Mouse (Mus musculus): Measurements from ENCODE around the gene Smyd3. TPM values are rescaled to one million over a fixed set of nuclear protein-coding genes. Genes with fewer than 3 reads are reported as not detected.
"Not testable (repeated sequence)": the region's sequence is repeated elsewhere in the genome, so short reads cannot be mapped to it uniquely, and the experiment has no call there.

The Smyd3 gene
- polyA plus RNA-seq, 1 experiment from 2014 or later = 20.7 TPM

DNA sequence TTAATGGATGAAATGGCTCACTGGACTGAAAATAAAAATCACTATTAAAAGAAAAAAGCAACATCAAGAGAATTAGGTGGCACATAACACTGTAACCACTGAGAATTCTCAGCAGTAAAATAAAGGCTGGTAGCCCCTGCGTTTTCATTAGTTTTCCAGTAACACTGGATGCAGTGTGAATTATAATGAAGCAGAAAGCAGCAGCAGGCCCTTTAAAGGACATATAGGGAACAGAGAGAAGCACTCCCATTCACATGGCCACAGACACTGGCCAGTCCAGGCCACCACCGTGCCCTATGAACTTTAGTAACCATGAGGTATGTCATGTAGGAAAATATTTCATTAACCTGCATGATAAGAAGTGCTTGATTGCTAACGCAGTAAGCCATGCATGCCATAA lies 178.8 kb downstream of the Smyd3 start:
- Histone ChIP-seq H3K4me3 (no peak overlapping the region), H3K4me1 (no peaks in the 10 kb centered on the region), H3K9me3 (no peaks in the 10 kb centered on the region), H3K27me3 (replicated peaks; ENCODE audit: low read depth, poor library complexity, severe bottlenecking) (no peaks in the 10 kb centered on the region), H3K36me3 (replicated peaks) (no peaks in the 10 kb centered on the region; the same call in 1 of the 2 replicates), H3K27ac (replicated peaks) (no peak overlapping the region)
- no peak for DNase-seq (ENCODE audit: low spot score)
- WGBS = 92% methylated on average over 3 of the region's 3 CpGs

DNA sequence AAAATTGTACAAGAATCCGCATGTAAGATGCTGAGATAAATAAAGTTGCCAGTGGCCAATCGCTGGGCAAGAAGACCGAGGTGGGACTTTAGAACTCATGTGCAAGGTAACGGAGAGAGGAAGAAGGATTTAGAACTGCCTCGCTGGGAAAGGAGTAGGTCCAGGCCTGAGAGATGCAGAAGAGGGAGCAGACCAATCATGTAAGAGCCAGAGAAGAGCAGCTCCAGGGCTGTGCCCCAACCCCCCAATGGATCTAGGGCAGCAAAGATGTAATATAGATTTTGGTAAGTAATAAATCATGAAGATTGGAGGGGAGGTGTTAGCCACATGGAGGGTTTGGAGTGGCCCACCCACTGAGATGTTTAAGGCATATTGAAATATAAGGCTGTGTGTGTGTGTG lies 180.3 kb downstream of the Smyd3 start:
- 89% methylated on average over 5 of the region's 5 CpGs for WGBS
- DNase-seq (ENCODE audit: low spot score) = no peak
- H3K27me3 ChIP-seq (replicated peaks; ENCODE audit: low read depth, poor library complexity, severe bottlenecking) = no peaks in the 10 kb centered on the region
- H3K9me3 ChIP-seq = no peaks in the 10 kb centered on the region
- H3K4me3 ChIP-seq = no peak overlapping the region
- no peaks in the 10 kb centered on the region for H3K36me3 ChIP-seq (replicated peaks)
- no peaks in the 10 kb centered on the region for H3K4me1 ChIP-seq
- H3K27ac ChIP-seq (replicated peaks) = no peak overlapping the region

DNA sequence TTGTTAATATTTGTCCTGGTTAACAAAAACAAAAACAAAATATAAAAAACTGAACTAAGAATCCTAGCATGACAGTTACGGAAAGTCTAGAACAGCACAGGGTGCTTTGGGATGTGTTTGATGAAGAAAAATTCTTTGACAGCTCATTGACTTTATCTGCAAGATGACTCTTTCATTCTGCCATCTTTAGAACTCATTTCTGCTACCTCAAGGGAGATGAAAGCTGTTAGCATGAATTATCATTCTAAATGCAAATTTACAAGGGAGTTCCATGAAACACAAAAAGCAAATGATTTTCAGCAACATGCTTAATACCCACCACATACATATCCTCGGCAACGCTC lies 190.9 kb downstream of the Smyd3 start:
- Histone ChIP-seq H3K4me3 (no peak overlapping the region), H3K4me1 (peaks cover 7% of the 10 kb centered on the region; the same call in 1 of the 2 replicates), H3K27ac (replicated peaks) (no peak overlapping the region), H3K27me3 (replicated peaks; ENCODE audit: low read depth, poor library complexity, severe bottlenecking) (no peaks in the 10 kb centered on the region), H3K36me3 (replicated peaks) (no peaks in the 10 kb centered on the region), H3K9me3 (no peaks in the 10 kb centered on the region)
- no peak for DNase-seq (ENCODE audit: low spot score)
- 97% methylated on average over 3 of the region's 3 CpGs for WGBS

DNA sequence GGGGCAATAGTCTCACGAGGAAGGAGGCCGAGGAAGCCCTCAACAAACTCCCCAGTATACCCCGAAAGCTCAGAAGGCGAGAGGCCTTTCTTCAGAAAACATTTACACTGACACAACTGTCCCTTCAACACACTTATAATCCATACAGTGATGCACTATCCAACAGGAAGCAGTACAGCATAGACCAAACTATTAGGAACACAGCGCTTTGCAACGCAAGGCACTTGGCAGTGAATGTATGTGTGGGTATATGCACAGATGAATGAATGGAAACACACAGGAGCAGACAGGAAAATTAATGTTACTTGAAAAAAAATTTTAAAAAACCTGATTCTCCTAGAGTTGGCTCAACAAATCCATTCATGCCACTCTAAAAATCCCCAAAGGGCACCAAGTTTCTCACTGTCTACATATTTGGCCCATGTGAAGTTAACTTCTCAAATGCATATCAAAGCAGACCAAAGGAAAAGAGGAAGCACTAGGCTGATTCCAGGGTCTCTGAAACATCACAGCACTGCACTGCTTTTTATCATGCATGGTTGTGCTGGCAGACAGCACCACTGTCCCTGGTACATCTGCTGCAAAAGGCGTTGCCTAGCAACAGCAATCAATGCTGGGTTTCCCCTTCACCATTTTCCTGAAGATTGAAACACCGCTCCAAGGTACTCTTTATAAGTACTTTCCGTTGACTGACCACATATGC lies 191.4 kb downstream of the Smyd3 start:
- peaks cover 7% of the 10 kb centered on the region; the same call in 1 of the 2 replicates for H3K4me1 ChIP-seq
- H3K36me3 ChIP-seq (replicated peaks) = no peaks in the 10 kb centered on the region
- no peak overlapping the region for H3K4me3 ChIP-seq
- H3K27ac ChIP-seq (replicated peaks) = no peak overlapping the region
- 92% methylated on average over 9 of the region's 9 CpGs for WGBS
- H3K9me3 ChIP-seq = no peaks in the 10 kb centered on the region
- no peaks in the 10 kb centered on the region for H3K27me3 ChIP-seq (replicated peaks; ENCODE audit: low read depth, poor library complexity, severe bottlenecking)
- DNase-seq (ENCODE audit: low spot score) = no peak

DNA sequence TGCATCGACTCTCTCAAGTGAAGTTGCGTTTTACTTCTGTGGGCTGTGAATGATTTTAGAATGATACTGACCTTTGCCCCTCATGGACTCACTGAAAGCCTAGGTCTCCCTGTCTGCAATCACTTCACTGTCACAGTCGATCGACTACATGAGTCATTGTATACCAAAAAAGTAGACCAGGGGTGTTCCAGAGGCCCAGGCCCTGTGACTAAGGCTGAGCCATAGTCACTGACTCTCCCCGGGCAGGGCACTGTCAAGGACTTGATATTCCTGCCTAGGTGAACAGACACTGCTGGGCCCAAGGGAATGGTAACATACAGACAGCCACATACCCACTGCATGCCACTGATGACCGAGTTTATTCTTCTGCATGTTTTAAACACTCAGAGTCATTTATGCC lies 193.6 kb downstream of the Smyd3 start:
- H3K9me3 ChIP-seq = no peaks in the 10 kb centered on the region
- no peaks in the 10 kb centered on the region for H3K27me3 ChIP-seq (replicated peaks; ENCODE audit: low read depth, poor library complexity, severe bottlenecking)
- no peak overlapping the region for H3K27ac ChIP-seq (replicated peaks)
- no peaks in the 10 kb centered on the region for H3K36me3 ChIP-seq (replicated peaks)
- H3K4me1 ChIP-seq = peaks cover 7% of the 10 kb centered on the region; the same call in 1 of the 2 replicates
- WGBS = 77% methylated on average over 6 of the region's 6 CpGs
- H3K4me3 ChIP-seq = no peak overlapping the region
- DNase-seq (ENCODE audit: low spot score) = no peak

DNA sequence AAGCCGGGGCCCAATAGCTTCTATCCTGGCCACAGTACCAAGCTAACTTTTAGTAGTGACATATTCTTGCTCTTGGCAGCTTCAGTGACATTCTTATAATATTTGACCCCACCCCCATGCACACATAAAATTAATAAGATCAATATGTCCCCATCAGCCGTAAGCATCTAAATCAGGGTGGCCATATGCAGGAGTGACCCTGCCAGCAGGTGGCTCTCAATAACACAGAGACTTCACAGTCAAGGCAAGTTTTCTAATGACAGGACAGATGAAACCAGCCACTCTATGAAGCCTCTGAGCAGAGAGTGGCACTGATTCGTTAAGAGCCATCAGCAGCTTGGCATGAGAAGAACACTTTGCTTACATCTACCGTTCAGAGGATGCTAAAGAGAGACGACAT lies 204.2 kb downstream of the Smyd3 start:
- H3K27ac ChIP-seq (replicated peaks) = no peak overlapping the region
- no peaks in the 10 kb centered on the region for H3K9me3 ChIP-seq
- WGBS = 84% methylated on average over 5 of the region's 5 CpGs
- H3K4me1 ChIP-seq = no peaks in the 10 kb centered on the region
- no peak for DNase-seq (ENCODE audit: low spot score)
- no peaks in the 10 kb centered on the region for H3K27me3 ChIP-seq (replicated peaks; ENCODE audit: low read depth, poor library complexity, severe bottlenecking)
- H3K4me3 ChIP-seq = no peak overlapping the region
- H3K36me3 ChIP-seq (replicated peaks) = no peaks in the 10 kb centered on the region

DNA sequence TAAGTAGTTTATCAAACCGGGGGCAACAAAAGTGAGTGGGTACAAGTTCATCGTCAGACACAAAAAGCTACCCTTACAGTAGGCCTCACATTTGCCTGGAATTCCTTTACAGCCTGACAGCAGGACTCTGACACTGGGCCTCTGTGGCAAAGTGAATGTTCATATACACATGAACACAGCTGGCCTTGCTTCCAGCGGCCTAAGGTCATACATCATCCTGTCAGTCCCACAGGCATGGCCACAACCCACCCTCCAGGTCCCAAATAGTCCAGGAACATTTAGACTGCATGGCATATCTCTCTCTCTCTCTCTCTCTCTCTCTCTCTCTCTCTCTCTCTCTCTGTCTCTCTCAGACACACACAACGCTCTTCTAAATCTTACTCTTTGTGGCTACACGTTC lies 208.4 kb downstream of the Smyd3 start:
- DNase-seq (ENCODE audit: low spot score) = no peak
- 85% methylated on average over 5 of the region's 5 CpGs for WGBS

DNA sequence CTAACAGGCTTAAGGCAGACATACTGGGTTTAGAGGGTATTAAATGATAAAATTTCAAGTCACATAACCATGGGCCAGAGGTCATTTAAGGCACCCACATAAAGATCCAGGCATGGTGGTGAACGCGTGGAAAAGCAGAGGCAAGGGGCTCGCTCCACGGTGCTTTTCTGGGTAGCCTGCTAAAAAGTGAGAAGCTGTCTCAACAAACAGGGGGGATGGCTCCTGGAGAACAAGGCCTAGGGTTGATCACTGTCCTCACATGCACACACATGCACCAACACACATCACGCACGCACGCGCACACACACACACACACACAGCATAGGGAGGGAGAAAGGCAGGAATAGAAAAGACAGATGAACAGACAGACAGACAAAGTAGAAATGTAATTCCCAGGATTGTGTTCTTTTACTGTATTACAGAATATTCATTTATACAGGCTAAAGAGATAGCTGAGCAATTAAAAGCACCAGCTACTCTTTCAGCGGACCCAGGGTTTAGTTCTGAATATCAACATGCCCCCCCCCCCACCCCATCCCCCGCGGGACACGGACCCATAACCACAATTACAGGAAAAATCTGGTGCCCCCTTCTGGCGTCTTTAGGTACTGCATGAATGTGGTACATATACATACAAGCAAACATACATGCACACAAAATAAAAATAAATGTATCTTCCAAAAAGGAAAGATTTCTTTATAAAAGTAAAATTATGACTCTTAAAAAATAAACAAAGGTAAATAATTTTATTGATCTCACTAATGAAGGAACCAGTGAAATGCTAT lies 215.2 kb downstream of the Smyd3 start:
- WGBS = 84% methylated on average over 13 of the region's 13 CpGs
- no peak overlapping the region for H3K27ac ChIP-seq (replicated peaks)

More for the DNA sequence above, 208.4 kb downstream of the Smyd3 start:
- no peak overlapping the region for H3K27ac ChIP-seq (replicated peaks)
- H3K4me3 ChIP-seq = no peak overlapping the region
- H3K9me3 ChIP-seq = no peaks in the 10 kb centered on the region
- no peaks in the 10 kb centered on the region for H3K4me1 ChIP-seq
- H3K27me3 ChIP-seq (replicated peaks; ENCODE audit: low read depth, poor library complexity, severe bottlenecking) = no peaks in the 10 kb centered on the region
- H3K36me3 ChIP-seq (replicated peaks) = no peaks in the 10 kb centered on the region

DNA sequence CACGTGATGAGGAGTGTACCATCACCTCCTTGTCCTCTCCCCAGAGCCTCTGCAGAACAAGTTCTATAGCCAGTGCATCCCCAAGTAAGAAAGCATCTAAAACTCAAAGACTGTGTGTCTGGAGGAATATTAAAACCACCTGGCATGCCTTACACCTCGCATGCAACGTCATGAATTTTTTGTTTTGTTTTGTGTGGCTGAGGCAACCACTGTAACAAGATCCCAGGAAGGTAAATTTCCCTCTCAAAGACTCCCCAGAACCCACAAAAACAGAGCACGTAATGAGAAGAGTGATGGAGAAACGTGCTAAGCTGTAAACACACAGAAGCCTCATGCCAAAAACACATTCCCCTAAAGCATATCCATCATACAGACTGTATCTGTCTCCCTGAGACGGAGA lies 222.2 kb downstream of the Smyd3 start:
- Histone ChIP-seq H3K27ac (replicated peaks) (no peak overlapping the region), H3K27me3 (replicated peaks; ENCODE audit: low read depth, poor library complexity, severe bottlenecking) (no peaks in the 10 kb centered on the region)
- WGBS = 61% methylated on average over 6 of the region's 6 CpGs

More for the DNA sequence above, 215.2 kb downstream of the Smyd3 start:
- no peak for DNase-seq (ENCODE audit: low spot score)
- no peak overlapping the region for H3K4me3 ChIP-seq
- H3K4me1 ChIP-seq = no peaks in the 10 kb centered on the region
- no peaks in the 10 kb centered on the region for H3K27me3 ChIP-seq (replicated peaks; ENCODE audit: low read depth, poor library complexity, severe bottlenecking)
- no peaks in the 10 kb centered on the region for H3K36me3 ChIP-seq (replicated peaks)
- no peaks in the 10 kb centered on the region for H3K9me3 ChIP-seq

DNA sequence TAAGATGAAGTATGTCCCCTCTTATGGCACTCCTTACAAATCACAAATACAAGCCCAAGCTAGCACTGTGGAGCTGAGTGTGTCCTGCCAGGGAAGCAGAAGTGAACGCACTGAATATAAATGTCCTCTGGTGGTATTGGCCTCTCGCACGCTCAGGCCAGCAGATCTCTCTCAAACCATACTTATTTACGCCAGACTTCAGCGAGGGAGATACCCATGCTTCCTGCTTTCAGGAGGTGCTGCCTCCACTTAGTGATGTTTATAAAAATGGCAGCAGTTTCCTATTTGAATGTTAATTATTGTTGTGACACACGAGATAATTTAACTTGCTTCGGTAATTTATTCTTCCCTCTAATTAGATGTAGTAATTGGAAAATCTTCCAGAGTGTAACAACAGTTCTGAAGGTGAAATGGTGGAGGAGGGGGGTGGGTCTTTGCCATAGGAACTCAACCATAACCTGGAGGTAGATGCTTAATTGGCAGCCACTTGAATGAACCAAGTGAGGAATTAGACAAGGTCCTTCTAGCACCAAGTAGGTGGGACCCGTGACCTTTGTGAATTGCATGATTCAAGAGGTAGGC lies 224.0 kb downstream of the Smyd3 start:
- Histone ChIP-seq H3K9me3 (no peaks in the 10 kb centered on the region), H3K27me3 (replicated peaks; ENCODE audit: low read depth, poor library complexity, severe bottlenecking) (no peaks in the 10 kb centered on the region), H3K4me1 (peaks cover 6% of the 10 kb centered on the region), H3K36me3 (replicated peaks) (no peaks in the 10 kb centered on the region), H3K27ac (replicated peaks) (no peak overlapping the region), H3K4me3 (no peak overlapping the region)
- WGBS = 88% methylated on average over 8 of the region's 8 CpGs
- DNase-seq (ENCODE audit: low spot score) = no peak

More for the DNA sequence above, 222.2 kb downstream of the Smyd3 start:
- no peak overlapping the region for H3K4me3 ChIP-seq
- H3K4me1 ChIP-seq = peaks cover 6% of the 10 kb centered on the region
- no peaks in the 10 kb centered on the region for H3K36me3 ChIP-seq (replicated peaks)
- H3K9me3 ChIP-seq = no peaks in the 10 kb centered on the region
- DNase-seq (ENCODE audit: low spot score) = no peak

DNA sequence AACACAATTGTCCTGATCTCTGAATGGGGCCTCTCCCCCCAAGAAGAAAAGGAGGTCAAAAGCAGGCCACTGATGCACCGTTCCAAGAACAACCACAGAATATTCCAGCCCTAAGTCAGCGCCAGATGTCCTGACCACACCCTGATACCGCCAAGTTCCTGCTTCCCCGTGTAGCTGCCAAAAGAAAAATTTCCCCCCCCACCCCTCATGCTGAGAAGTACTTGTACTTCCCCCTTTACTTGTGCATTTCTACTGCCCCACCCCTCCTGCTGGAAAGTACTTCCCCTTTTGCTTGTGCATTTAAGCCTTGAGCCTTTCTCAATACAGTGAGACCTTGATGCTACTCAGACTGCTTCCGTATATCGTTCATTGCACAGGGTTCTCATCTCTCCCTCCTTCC lies 227.7 kb downstream of the Smyd3 start:
- not testable (repeated sequence) for H3K9me3 ChIP-seq; H3K36me3 ChIP-seq (replicated peaks); DNase-seq (ENCODE audit: low spot score); H3K4me1 ChIP-seq; H3K27me3 ChIP-seq (replicated peaks; ENCODE audit: low read depth, poor library complexity, severe bottlenecking); H3K27ac ChIP-seq (replicated peaks); H3K4me3 ChIP-seq
- 92% methylated on average over 6 of the region's 6 CpGs for WGBS

DNA sequence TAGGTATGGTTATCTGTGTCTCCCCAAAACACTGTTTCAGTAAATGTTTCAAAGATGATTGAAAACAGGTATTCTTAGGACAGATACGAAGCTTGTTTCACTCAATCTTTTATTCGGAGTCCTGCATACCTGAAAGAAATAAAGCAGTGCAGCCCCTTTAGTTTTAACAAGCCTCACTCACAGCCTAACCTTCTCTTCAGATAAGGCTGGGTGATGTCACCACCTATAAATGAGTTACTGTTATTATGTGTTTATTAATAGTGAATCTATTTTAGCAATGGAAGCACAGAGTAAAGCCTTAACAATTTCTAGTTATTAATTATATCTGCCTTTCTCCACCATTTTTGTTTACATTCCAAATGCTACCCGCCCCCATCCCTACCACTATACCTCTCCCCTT lies 228.1 kb downstream of the Smyd3 start:
- Histone ChIP-seq H3K9me3 (no peaks in the 10 kb centered on the region), H3K36me3 (replicated peaks) (no peaks in the 10 kb centered on the region), H3K27ac (replicated peaks) (no peak overlapping the region), H3K4me1 (no peaks in the 10 kb centered on the region), H3K27me3 (replicated peaks; ENCODE audit: low read depth, poor library complexity, severe bottlenecking) (no peaks in the 10 kb centered on the region), H3K4me3 (no peak overlapping the region)
- WGBS = 92% methylated on average over 3 of the region's 3 CpGs
- no peak for DNase-seq (ENCODE audit: low spot score)

DNA sequence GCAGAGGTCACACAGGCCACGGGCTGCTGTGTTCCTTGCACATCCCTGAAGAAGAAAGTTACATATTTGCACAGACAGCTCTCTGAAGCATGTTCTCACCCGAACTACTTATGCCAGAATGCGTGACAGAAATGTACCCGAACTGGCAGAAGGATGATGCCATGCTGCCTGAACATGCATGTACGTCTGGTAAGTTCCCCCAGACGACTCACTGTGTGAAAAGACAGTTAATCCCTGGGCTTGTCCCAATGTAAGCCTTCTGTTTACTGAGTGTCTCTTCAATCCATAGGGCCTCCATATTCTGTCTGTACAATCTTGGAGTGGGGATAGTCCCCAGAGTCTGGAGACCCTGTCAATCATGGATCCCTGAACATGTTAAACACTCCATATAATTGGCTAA lies 231.1 kb downstream of the Smyd3 start:
- Histone ChIP-seq H3K9me3 (no peaks in the 10 kb centered on the region), H3K36me3 (replicated peaks) (no peaks in the 10 kb centered on the region), H3K4me3 (no peak overlapping the region), H3K4me1 (no peaks in the 10 kb centered on the region), H3K27me3 (replicated peaks; ENCODE audit: low read depth, poor library complexity, severe bottlenecking) (no peaks in the 10 kb centered on the region), H3K27ac (replicated peaks) (no peak overlapping the region)
- WGBS = 89% methylated on average over 6 of the region's 6 CpGs
- no peak for DNase-seq (ENCODE audit: low spot score)

Data from embryonic facial prominence, embryonic 10.5 days (tissue).